Mouse (Mus musculus) left cerebral cortex, adult 2 months (tissue): ENCODE data around the gene Faiml. TPM values are rescaled to one million over a fixed set of nuclear protein-coding genes. Genes with fewer than 3 reads are reported as not detected.

Experiments used
- DNase-seq, 2 experiments: peaks; one replicate each; pipeline ENCODE4 v3.0.0; 2021 to 2022; ENCODE audit warnings: low spot score in 2 of 2, mixed read lengths in 1 of 2; ENCODE audit errors: extremely low spot score in 1 of 2
- H3K27ac ChIP-seq: fragments of 200-600 bp; 2 replicates; pipeline ENCODE4 v1.8.1; 2022
- H3K4me3 ChIP-seq: fragments of 200-600 bp; 2 replicates; pipeline ENCODE4 v1.8.1; 2022
- CTCF ChIP-seq: fragments of 200-600 bp; IDR thresholded peaks from 2 replicates; pipeline ENCODE4 v1.8.1; 2022; ENCODE audit warnings: antibody characterized with exemption, mild to moderate bottlenecking, moderate library complexity
- intact Hi-C: fragments of 180-260 bp; cut with DNase I; formaldehyde crosslinking; loops from one replicate; pipeline ENCODE4 v1.15.1; 2025
- total RNA-seq, 2 experiments: library from RNA; stranded (reverse); gene quantifications; 2 replicates each; pipeline ENCODE4 v1.2.3; 2021

The Faiml gene
- total RNA-seq, 2 experiments from 2014 or later: not detected

- Histone ChIP-seq H3K27ac (no peak overlapping the region), H3K4me3 (no peak overlapping the region)
- intact Hi-C loops: no loop called here
- no peak for DNase-seq
- no peak for TF ChIP-seq CTCF
These were observed 2.2 kb upstream of the Faiml start for GRCm38 (mm10) chr9:99239256-99239655.

GRCm38 (mm10) chr9:99238276-99238675 lies 1.2 kb upstream of the Faiml start:
- intact Hi-C loops: no loop called here
- DNase-seq: no peak
- TF ChIP-seq CTCF: no peak
- H3K4me3 ChIP-seq: no peak overlapping the region
- H3K27ac ChIP-seq: no peak overlapping the region

- no peak overlapping the region for H3K4me3 ChIP-seq
- H3K27ac ChIP-seq: no peak overlapping the region
- TF ChIP-seq CTCF: no peak
- intact Hi-C loops: no loop called here
- no peak for DNase-seq
These were observed 7.6 kb downstream of the Faiml start for GRCm38 (mm10) chr9:99229450-99229849.

GRCm38 (mm10) chr9:99224583-99224982 lies 12.5 kb downstream of the Faiml start:
- H3K4me3 ChIP-seq: no peak overlapping the region
- H3K27ac ChIP-seq: no peak overlapping the region
- no peak for DNase-seq
- TF ChIP-seq CTCF: no peak
- intact Hi-C loops: loop anchor here (5.0 kb wide), 1 partner anchor 82 kb away; the partner anchor contains the start of gene Pik3cb

- Histone ChIP-seq H3K4me3 (no peak overlapping the region), H3K27ac (no peak overlapping the region)
- intact Hi-C loops: loop anchor here (5.0 kb wide), 1 partner anchor 79 kb away; the partner anchor contains the start of gene Pik3cb
- TF ChIP-seq CTCF: no peak
- no peak for DNase-seq
These were observed 15.4 kb downstream of the Faiml start for GRCm38 (mm10) chr9:99221636-99222035.

GRCm38 (mm10) chr9:99217999-99218719 lies 18.9 kb downstream of the Faiml start:
- H3K4me3 ChIP-seq: no peak overlapping the region
- TF ChIP-seq CTCF: no peak
- intact Hi-C loops: no loop called here
- DNase-seq: no peak
- H3K27ac ChIP-seq: no peak overlapping the region

GRCm38 (mm10) chr9:99216182-99216581 lies 20.9 kb downstream of the Faiml start:
- no peak for DNase-seq
- Histone ChIP-seq H3K27ac (no peak overlapping the region), H3K4me3 (no peak overlapping the region)
- TF ChIP-seq CTCF: no peak
- intact Hi-C loops: no loop called here

- no peak for DNase-seq
- H3K27ac ChIP-seq: no peak overlapping the region
- intact Hi-C loops: no loop called here
- H3K4me3 ChIP-seq: no peak overlapping the region
- no peak for TF ChIP-seq CTCF
These were observed 24.4 kb downstream of the Faiml start for GRCm38 (mm10) chr9:99212643-99213042.

- TF ChIP-seq CTCF: no peak
- intact Hi-C loops: no loop called here
- no peak overlapping the region for H3K27ac ChIP-seq
- no peak for DNase-seq
- H3K4me3 ChIP-seq: no peak overlapping the region
These were observed 53.9 kb downstream of the Faiml start for GRCm38 (mm10) chr9:99183043-99183670.

- H3K4me3 ChIP-seq: no peak overlapping the region
- intact Hi-C loops: no loop called here
- DNase-seq: no peak
- TF ChIP-seq CTCF: no peak
- H3K27ac ChIP-seq: no peak overlapping the region
These were observed 54.9 kb downstream of the Faiml start for GRCm38 (mm10) chr9:99182121-99182520.

GRCm38 (mm10) chr9:99180272-99180671 lies 56.8 kb downstream of the Faiml start:
- H3K27ac ChIP-seq: no peak overlapping the region
- no peak for TF ChIP-seq CTCF
- H3K4me3 ChIP-seq: no peak overlapping the region
- no peak for DNase-seq
- intact Hi-C loops: no loop called here

Other genes starting within 250 kb of the Faiml start
- gene Gm1123, start 201.5 kb downstream of the Faiml start, total RNA-seq: not detected
- gene Pik3cb, start 96.6 kb downstream of the Faiml start, total RNA-seq: 10 to 100 TPM; 23.5 to 25.6 TPM
- gene Cep70, start 6.1 kb upstream of the Faiml start, total RNA-seq: 10 to 100 TPM; 21.2 to 30.6 TPM
- 1 to 10 TPM; 1.7 to 2.1 TPM for gene Esyt3, start 121.3 kb upstream of the Faiml start, total RNA-seq
- 100 to 1,000 TPM; 166 TPM for gene Mras, start 200.1 kb upstream of the Faiml start, total RNA-seq
- gene Nme9, start 214.2 kb upstream of the Faiml start, total RNA-seq: not detected